Mouse (Mus musculus) neutrophil, adult 5-6 weeks (primary cell): ENCODE measurements at regions not wholly inside any gene's neighbourhood (a gene's known extent, or its start where the extent isn't known, plus 50 kb on each side); places are given as distances from the start of the nearest gene placed in this dataset.

ENCODE experiments used
- ATAC-seq: fragments of 151-379, 151-347 bp; 2 replicates; pipeline ENCODE4 v1.8.0; 2017; ENCODE audit warnings: mild to moderate bottlenecking, moderate TSS enrichment; ENCODE audit not compliant: insufficient number of reproducible peaks, poor library complexity, low FRiP score, severe bottlenecking; ENCODE audit errors: extremely low read depth

GRCm38 (mm10) chr2:19145881-19146280, 53.2 kb upstream of the Armc3 start:
- no peak for ATAC-seq

DNA sequence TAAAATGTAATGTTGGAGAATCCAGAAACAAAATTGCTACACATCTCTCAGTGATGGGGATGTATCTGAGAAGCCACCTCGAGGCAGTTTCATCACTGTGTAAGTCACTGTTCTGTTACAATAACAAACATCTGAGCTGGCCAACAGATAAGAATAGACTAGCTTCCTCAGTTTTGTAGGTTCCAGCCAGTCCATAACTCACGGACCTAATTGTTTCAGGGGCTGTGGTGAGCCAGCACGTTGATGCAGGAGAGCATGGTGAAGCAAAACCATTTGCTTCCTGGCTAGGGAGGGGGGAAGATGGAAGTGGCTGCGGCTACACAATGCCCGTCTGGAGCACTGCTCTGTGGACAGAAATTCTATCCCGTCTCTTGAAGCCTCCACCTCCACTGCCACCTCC, 52.8 kb upstream of the Armc3 start:
- no peak for ATAC-seq

DNA sequence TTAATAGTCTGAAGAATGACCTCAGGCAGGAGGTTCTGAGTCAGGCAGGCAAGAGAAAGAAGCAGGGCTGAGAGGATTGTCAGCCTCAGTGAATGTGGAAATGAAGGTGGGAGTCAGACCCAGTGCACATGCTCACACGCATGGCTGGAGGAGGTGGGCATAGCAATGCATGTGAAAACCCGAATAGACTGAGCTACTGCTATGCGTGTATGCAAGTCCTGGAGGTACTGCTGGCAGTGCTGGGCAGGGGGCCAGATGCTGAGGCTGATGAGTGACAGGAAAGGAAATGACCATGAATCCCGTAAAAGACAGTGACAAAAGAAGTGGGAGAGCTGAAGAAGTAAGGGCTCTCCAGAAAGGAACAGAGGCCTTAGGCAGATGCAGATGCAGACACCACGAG, 50.3 kb upstream of the Armc3 start:
- no peak for ATAC-seq
